Mouse (Mus musculus) limb, embryonic 11.5 days (tissue): ENCODE data around the gene Nhsl2. TPM values are rescaled to one million over a fixed set of nuclear protein-coding genes. Genes with fewer than 3 reads are reported as not detected.

Experiments used
- ATAC-seq: fragments of 200-750 bp; cut with Nextera tagmentation; 2 replicates; pipeline ENCODE4 v1.8.0; 2017; ENCODE audit warnings: low read depth; ENCODE audit not compliant: insufficient number of reproducible peaks, low FRiP score, low TSS enrichment
- DNase-seq: peaks from one replicate; pipeline ENCODE4 v3.0.0-alpha.2; 2015; ENCODE audit warnings: low spot score
- H3K27ac ChIP-seq: fragments of 300-500 bp; sonication (generic); replicated peaks from 2 replicates; pipeline ENCODE4 v1.5.1; 2014; ENCODE audit warnings: low read depth, mild to moderate bottlenecking, low read length
- H3K27me3 ChIP-seq: fragments of 300-500 bp; sonication (generic); 2 replicates; pipeline ENCODE4 v1.6.1; 2014; ENCODE audit warnings: mild to moderate bottlenecking, low read length, mixed read lengths; ENCODE audit not compliant: control insufficient read depth, insufficient read depth
- H3K36me3 ChIP-seq: fragments of 300-500 bp; sonication (generic); 2 replicates; pipeline ENCODE4 v1.6.1; 2014; ENCODE audit warnings: mild to moderate bottlenecking, low read length, moderate library complexity, mixed read lengths; ENCODE audit not compliant: control insufficient read depth, insufficient read depth
- H3K4me1 ChIP-seq: fragments of 300-500 bp; sonication (generic); 2 replicates; pipeline ENCODE4 v1.6.1; 2014; ENCODE audit warnings: low read length, mixed read lengths; ENCODE audit not compliant: control insufficient read depth, insufficient read depth
- H3K4me2 ChIP-seq: fragments of 300-500 bp; sonication (generic); 2 replicates; pipeline ENCODE4 v1.6.1; 2014; ENCODE audit warnings: low read depth, mild to moderate bottlenecking, moderate library complexity; ENCODE audit not compliant: severe bottlenecking
- H3K4me3 ChIP-seq: fragments of 300-500 bp; sonication (generic); 2 replicates; pipeline ENCODE4 v1.5.1; 2014; ENCODE audit warnings: low read depth, low read length
- H3K9ac ChIP-seq: fragments of 300-500 bp; sonication (generic); 2 replicates; pipeline ENCODE4 v1.6.1; 2014; ENCODE audit warnings: mild to moderate bottlenecking, low read length
- H3K9me3 ChIP-seq: fragments of 300-500 bp; sonication (generic); 2 replicates; pipeline ENCODE4 v1.6.1; 2016; ENCODE audit warnings: low read length; ENCODE audit not compliant: control insufficient read depth
- WGBS: fragments of 180-500 bp; shearing (Covaris S2); extraction: QIAGEN DNeasy Blood & Tissue Kit; methylation state at CpG from one replicate; pipeline ENCODE4 v1.1.7; 2014; 5-methylcytosine and 5-hydroxymethylcytosine counted together
- polyA plus RNA-seq: library from polyadenylated mRNA; unstranded; fragments of >200 nt; fragmentation: Nextera tagmentation; extraction: Ambion mirVana; gene quantifications from 2 replicates; pipeline ENCODE4 v1.2.1, GENCODE M21; 2014

Gene Nhsl2
- polyA plus RNA-seq, 1 experiment from 2014 or later: 18.3 TPM

DNA sequence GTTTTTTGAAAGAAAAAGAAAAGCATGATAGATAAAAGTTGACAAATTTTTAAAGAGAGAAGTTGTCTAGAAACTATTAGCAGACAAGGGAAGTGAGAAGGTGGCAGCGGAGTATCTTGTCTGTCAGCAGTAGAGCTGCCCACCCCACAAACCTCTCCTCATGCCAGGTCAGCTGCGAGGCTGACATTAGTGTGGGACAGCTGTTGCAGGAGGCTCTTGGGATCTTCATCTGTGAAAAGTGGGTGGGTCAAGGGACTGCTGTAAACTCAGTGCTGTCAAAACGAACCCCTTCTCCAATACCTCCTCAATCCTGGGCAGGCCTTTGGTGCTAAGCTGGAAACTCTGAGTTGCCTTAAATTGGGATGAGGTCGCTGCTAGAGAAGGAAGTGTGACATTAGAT is 202.0 kb downstream of the Nhsl2 start:
- no peak overlapping the region for H3K27ac ChIP-seq
- WGBS: 78% methylated on average over 4 of the region's 4 CpGs
- peaks cover 3% of the 10 kb centered on the region; the same call in 1 of the 2 replicates for H3K27me3 ChIP-seq
- ATAC-seq (no peak), DNase-seq (no peak)
- H3K4me3 ChIP-seq: no peak overlapping the region
- H3K4me1 ChIP-seq: no peaks in the 10 kb centered on the region
- H3K36me3 ChIP-seq: no peaks in the 10 kb centered on the region
- no peak overlapping the region for H3K9ac ChIP-seq
- no peaks in the 10 kb centered on the region for H3K9me3 ChIP-seq
- no peak overlapping the region for H3K4me2 ChIP-seq

DNA sequence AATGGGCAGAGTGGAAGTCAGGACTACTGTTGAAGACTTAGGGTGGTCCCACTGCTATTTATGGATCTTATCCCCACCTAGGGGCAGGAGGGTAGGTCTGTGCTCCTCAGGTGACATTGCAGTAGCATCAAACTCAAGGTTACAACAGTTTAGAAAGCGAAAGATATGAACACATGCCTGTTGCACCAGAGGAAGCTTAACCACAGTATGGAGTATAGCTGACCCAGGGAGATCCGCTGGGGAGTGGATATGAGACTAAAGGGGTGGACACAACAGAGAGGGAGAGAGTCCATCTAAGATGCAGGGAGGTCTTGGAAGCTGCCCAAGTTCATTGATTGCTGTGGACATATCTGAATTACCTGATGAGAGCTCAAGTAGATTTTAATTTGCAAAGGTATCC is 204.2 kb downstream of the Nhsl2 start:
- WGBS: 85% methylated on average over 2 of the region's 2 CpGs

DNA sequence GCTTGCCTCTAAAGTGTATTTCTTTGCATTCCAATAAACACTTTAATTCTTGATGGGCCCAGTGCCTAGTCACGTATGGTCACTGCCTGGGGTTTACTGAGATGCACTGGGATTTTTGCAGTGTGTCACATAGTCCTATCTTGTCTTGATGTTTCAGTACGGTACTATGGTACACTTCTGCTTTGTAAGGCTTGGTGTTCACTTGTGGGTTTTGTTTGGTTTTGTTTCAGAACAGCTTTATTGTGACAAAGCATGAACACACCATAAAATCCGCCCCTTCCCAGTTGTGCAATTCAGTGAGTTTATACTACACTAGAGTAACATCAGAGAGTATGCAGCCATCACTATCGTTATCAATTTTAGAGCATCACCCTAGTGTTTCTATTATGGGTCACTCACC is 204.8 kb downstream of the Nhsl2 start:
- H3K27ac ChIP-seq: no peak overlapping the region
- WGBS: 84% methylated on average over 4 of the region's 4 CpGs
- ATAC-seq: no peak
- H3K9ac ChIP-seq: no peak overlapping the region
- no peaks in the 10 kb centered on the region for H3K36me3 ChIP-seq
- H3K27me3 ChIP-seq: peaks cover 3% of the 10 kb centered on the region; the same call in 1 of the 2 replicates
- H3K4me3 ChIP-seq: no peak overlapping the region
- no peaks in the 10 kb centered on the region for H3K4me1 ChIP-seq
- no peak for DNase-seq
- H3K9me3 ChIP-seq: no peaks in the 10 kb centered on the region
- no peak overlapping the region for H3K4me2 ChIP-seq

More for the DNA sequence above, 204.2 kb downstream of the Nhsl2 start:
- Histone ChIP-seq H3K36me3 (no peaks in the 10 kb centered on the region), H3K4me1 (no peaks in the 10 kb centered on the region), H3K9ac (no peak overlapping the region), H3K4me2 (no peak overlapping the region), H3K9me3 (no peaks in the 10 kb centered on the region), H3K27me3 (peaks cover 3% of the 10 kb centered on the region; the same call in 1 of the 2 replicates), H3K27ac (no peak overlapping the region), H3K4me3 (no peak overlapping the region)
- ATAC-seq (no peak), DNase-seq (no peak)

DNA sequence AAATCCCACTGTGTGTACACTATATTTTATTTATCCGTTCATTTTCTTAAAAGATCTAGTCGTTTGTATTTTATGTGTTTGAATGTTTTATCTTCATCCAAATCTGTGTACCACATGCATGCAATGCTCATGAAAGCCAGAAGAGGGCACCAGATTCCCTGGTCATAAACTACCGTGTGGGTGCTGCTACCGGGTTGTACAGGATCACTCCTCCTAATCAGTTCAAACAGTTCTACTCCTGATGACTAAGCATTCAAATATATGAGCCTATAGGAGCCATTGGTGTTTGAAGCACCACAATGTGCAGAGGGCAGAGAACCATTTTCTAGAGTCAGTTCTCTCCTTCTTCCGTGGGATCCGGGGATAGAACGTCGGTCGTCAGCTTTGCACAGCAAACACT is 210.3 kb downstream of the Nhsl2 start:
- peak; percentile 37 for DNase-seq
- ATAC-seq: no peak
- Histone ChIP-seq H3K4me1 (no peaks in the 10 kb centered on the region), H3K9ac (no peak overlapping the region), H3K4me3 (no peak overlapping the region), H3K36me3 (no peaks in the 10 kb centered on the region), H3K9me3 (no peaks in the 10 kb centered on the region), H3K27me3 (no peaks in the 10 kb centered on the region), H3K4me2 (no peak overlapping the region), H3K27ac (no peak overlapping the region)
- WGBS: 68% methylated on average over 9 of the region's 9 CpGs

DNA sequence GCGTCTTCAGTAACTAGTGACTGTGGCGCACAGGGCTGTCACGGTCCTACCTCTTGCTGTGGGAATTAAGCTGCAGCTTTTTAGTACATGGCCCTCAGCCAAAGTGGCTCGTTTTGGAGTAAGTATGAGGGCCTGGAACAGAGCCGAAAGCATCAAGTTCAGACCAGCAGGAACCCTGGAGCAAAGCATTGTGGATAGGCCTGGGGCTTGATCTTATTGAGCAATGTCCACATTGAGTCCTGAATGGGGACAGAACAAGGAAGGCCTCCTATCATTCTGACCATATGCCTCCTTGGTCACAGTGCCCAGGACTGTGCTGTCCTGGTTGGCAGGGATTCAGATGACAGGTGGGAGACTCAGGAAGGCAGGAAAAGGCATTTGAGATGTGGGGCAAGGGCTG is 211.1 kb downstream of the Nhsl2 start:
- no peak for DNase-seq

DNA sequence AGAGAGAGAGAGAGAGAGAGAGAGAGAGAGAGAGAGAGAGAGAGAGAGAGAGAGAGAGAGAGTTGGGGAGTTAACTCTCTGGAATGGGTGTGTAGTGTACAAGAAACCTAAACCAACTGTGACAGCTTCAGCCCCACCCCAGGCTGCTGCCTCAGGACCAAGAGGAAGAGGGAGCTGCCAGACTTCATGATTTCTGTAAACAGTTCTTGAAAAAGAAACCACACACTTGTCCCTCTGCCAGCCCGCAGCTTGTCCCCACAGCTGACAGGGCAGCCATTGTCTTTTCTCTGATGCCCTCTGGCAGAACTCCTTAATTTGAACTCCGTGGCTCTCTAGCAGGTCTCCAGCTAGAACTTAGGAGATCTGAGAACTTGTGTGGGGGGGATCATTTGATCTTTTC is 211.7 kb downstream of the Nhsl2 start:
- Histone ChIP-seq H3K4me3 (no peak overlapping the region), H3K27me3 (no peaks in the 10 kb centered on the region), H3K9ac (no peak overlapping the region), H3K9me3 (no peaks in the 10 kb centered on the region), H3K36me3 (no peaks in the 10 kb centered on the region), H3K4me1 (no peaks in the 10 kb centered on the region), H3K4me2 (no peak overlapping the region), H3K27ac (no peak overlapping the region)
- ATAC-seq: no peak
- WGBS: 65% methylated on average over 2 of the region's 2 CpGs
- no peak for DNase-seq

More for the DNA sequence above, 211.1 kb downstream of the Nhsl2 start:
- no peak for ATAC-seq
- Histone ChIP-seq H3K9ac (no peak overlapping the region), H3K27ac (no peak overlapping the region), H3K4me3 (no peak overlapping the region), H3K36me3 (no peaks in the 10 kb centered on the region), H3K4me2 (no peak overlapping the region), H3K9me3 (no peaks in the 10 kb centered on the region), H3K4me1 (no peaks in the 10 kb centered on the region), H3K27me3 (no peaks in the 10 kb centered on the region)
- WGBS: 80% methylated on average over 5 of the region's 5 CpGs

DNA sequence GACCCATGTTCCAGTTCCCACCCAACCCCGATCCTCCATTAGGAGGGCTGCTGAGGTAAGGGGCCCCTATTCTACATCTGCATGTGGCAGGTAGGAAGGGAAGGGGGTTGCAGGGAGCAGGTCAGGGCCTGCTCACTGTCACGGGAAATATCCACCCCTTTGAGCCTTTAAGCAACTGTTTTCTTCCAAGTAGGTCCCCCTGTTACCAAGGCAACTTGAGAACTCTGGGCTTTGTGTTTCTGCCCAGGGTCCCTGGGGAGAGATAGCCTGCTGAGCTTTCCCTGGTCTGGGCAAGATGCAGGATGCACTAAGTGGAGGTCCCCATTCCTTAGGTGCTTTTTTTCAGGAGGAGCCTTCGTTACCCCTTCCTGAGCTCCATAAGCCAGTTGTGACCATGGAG is 214.9 kb downstream of the Nhsl2 start:
- Histone ChIP-seq H3K9ac (no peak overlapping the region), H3K27me3 (0 out of 2 replicates have a peak, but pooled peaks cover 4% of the 10 kb centered on the region), H3K9me3 (no peaks in the 10 kb centered on the region), H3K4me1 (no peaks in the 10 kb centered on the region), H3K4me3 (no peak overlapping the region), H3K27ac (no peak overlapping the region; the same call in 1 of the 2 replicates), H3K4me2 (no peak overlapping the region), H3K36me3 (no peaks in the 10 kb centered on the region)
- 47% methylated on average over 3 of the region's 3 CpGs for WGBS
- DNase-seq (no peak), ATAC-seq (no peak)

DNA sequence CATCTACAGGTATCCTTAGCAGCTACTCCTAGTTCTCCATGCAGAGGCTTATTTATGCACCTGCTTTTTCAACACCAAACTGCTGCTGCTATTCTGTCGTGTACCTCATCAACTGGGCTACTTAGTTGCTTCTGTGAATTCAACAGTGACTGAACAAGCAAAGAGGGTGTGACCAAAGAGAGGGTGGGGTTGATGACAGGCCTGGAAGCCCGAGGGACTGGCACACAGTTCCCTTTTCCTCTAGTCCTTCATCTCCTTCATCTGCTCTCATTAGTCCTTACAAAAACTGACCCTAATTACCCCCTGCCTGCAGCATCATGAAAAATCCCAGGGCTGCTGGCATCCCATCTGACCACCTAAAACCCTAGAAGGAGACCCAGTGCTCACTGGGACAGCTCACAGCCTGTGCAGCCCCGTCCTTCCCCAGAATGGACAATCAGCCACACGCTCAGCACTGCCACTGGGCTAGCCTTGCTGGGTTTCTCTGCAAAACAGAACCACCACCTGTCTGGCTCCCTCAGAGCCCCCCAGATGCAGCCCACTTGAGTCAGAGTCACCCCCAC is 216.1 kb downstream of the Nhsl2 start:
- no peak overlapping the region for H3K4me3 ChIP-seq
- WGBS: 48% methylated on average over 4 of the region's 4 CpGs
- no peak overlapping the region for H3K27ac ChIP-seq
- ATAC-seq (no peak), DNase-seq (no peak)
- H3K9ac ChIP-seq: no peak overlapping the region
- H3K9me3 ChIP-seq: no peaks in the 10 kb centered on the region
- no peaks in the 10 kb centered on the region for H3K4me1 ChIP-seq
- H3K27me3 ChIP-seq: 0 out of 2 replicates have a peak, but pooled peaks cover 8% of the 10 kb centered on the region
- H3K36me3 ChIP-seq: no peaks in the 10 kb centered on the region
- H3K4me2 ChIP-seq: no peak overlapping the region

DNA sequence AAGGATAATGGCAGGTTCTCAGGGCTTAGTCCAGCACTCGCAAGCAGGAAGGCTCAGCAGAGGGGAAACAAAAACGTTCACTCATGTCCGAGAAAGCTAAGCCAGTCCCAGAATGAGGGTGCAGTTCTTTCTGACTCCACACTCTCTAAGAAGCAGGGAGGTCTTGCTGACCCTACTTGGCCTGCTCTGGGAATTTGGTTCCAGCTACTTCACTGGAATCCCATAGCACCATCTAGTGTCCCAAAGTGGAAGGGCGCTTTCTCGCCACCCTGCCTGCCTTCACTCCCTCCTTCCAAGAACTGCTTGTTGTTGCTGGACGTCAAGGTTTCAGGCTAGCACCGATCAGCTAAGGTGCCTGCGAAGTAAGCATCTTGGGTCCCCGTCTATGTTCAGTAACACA is 216.9 kb downstream of the Nhsl2 start:
- Histone ChIP-seq H3K4me3 (no peak overlapping the region), H3K4me1 (no peaks in the 10 kb centered on the region), H3K9me3 (no peaks in the 10 kb centered on the region), H3K4me2 (no peak overlapping the region), H3K9ac (no peak overlapping the region), H3K27me3 (0 out of 2 replicates have a peak, but pooled peaks cover 8% of the 10 kb centered on the region), H3K36me3 (no peaks in the 10 kb centered on the region), H3K27ac (no peak overlapping the region)
- DNase-seq (peak; percentile 83), ATAC-seq (no peak)
- 23% methylated on average over 9 of the region's 9 CpGs for WGBS
